Mouse (Mus musculus): Measurements from ENCODE around the gene Zmynd10. TPM values are rescaled to one million over a fixed set of nuclear protein-coding genes. Genes with fewer than 3 reads are reported as not detected.

Gene Zmynd10
- polyA plus RNA-seq, 2 experiments: 0.19 to 0.28 TPM

DNA sequence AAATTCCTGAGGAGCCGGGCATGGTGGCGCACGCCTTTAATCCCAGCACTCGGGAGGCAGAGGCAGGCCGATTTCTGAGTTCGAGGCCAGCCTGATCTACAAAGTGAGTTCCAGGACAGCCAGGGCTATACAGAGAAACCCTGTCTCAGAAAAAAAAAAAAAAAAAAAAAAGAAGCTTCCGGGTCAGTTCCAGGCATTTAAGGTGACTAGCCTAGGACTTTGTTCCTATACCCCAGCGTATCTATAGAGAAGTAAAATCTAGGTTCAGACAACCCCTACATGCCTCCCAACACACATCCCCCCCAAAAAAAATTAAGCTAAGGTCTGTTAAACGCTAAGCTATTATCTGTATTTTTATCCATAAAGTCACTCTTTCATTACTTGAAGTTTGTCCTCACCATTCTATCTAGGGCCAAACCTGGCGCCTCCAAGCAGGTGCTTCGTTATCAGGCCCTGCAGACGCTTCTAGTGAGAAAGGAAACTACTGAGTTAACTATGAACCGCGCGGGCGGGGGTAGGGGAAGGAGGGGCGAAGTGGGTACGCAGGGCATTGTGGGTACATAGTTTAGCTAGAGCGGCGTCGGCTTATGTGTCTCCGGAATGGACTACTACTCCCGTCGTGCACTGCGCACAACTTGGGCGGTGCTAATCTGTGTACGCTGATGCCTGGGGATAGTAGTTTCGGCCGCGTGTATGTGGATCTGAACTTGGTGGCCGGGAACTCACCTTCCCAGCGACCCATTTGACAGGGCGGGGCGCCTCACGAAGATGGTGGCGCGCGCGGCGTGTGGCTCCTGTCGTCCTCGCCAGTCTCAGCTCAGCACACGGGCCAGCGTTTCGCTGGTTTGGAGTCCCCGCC is 40.1 kb downstream of the Zmynd10 start, which contains the start of gene Ifrd2:
TSS of gene Ifrd2 (plus strand) at position 669 of the 859 bp plus-strand sequence.
- peaks cover 36% of the 10 kb centered on the region for H3K36me3 ChIP-seq (replicated peaks; ENCODE audit: control insufficient read depth, insufficient read depth, low read depth)
- H3K4me3 ChIP-seq (ENCODE audit: insufficient read depth in 1 of 2, low read depth in 2 of 2, low read length in 2 of 2): peak within 1 kb of the TSS; percentile 83 to 98
- peak; percentile 90 for ATAC-seq (ENCODE audit: insufficient read depth)
- peak within 1 kb of the TSS; percentile 99 for H3K27ac ChIP-seq
- H3K9ac ChIP-seq (replicated peaks): peak within 1 kb of the TSS; percentile 91
- TF ChIP-seq CTCF (IDR thresholded peaks at IDR 0.05; ENCODE audit: low read depth) (no peak), EP300 (IDR thresholded peaks at IDR 0.05; ENCODE audit: low read depth) (peak; percentile 95)
- no peaks in the 10 kb centered on the region for H3K27me3 ChIP-seq (ENCODE audit: control insufficient read depth, insufficient read depth, low read length)
- H3K9me3 ChIP-seq (ENCODE audit: control insufficient read depth, low read length): no peaks in the 10 kb centered on the region
- peak within 1 kb of the TSS; percentile 97 for H3K4me2 ChIP-seq (ENCODE audit: low read depth)
- peak; percentile 99 to 100 (median 100) for DNase-seq (ENCODE audit: low read depth in 3 of 3, low spot score in 3 of 3)
- peaks cover 27 to 33% of the 10 kb centered on the region in 2 experiments for H3K4me1 ChIP-seq (replicated peaks; ENCODE audit: control insufficient read depth in 2 of 2, insufficient read depth in 2 of 2, low read length in 1 of 2)
- 6% methylated on average over 46 of the region's 46 CpGs for WGBS (ENCODE audit: insufficient replicate concordance)

DNA sequence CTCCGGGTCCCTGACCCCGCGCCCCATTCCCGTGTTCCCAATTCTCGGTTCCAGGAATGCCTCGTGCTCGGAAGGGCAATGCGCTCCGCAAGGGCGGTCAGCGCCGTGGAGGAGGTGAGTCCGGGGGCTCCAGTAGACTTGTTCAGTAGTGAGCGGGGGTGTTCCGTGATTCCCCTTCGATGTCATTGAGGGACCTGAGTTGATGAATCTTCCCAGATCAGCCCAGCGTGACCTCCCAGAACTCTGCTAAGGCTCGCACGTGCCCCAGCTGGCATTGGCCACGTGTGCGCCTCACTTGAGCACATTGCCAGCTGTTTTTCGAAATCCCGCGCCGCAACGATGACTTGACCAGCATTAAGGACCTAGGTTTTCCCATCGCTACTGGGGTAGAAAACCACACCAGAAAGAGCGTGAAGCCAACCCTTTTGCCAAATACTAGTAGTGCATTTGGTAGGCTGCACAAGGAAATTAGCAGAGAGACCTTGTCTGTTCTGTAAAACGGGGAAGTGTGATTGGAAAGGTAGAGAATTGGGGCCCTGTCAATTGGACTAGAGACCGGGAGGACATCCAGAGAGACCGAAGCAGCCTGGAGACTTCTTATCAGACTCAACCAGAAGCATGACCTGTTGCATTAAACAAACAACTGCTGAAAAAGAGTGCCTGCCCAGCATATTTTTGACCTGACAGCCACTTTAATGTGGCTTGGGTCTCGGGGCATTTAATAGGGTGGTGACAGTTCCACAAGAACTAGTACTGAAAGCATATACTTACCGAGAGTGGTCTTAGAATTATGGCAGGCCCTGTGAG is 40.9 kb downstream of the Zmynd10 start:
- under 1% methylated on average over 33 of the region's 33 CpGs for WGBS (ENCODE audit: insufficient replicate concordance)
- ATAC-seq (ENCODE audit: insufficient read depth): peak; percentile 21
- H3K4me1 ChIP-seq (replicated peaks; ENCODE audit: control insufficient read depth in 2 of 2, insufficient read depth in 2 of 2, low read length in 1 of 2): peaks cover 24 to 28% of the 10 kb centered on the region in 2 experiments
- peak overlapping the region; percentile 97 for H3K4me2 ChIP-seq (ENCODE audit: low read depth)
- peak; percentile 73 to 79 (median 77) for DNase-seq (ENCODE audit: low read depth in 3 of 3, low spot score in 3 of 3)
- peak overlapping the region; percentile 97 for H3K27ac ChIP-seq
- no peaks in the 10 kb centered on the region for H3K9me3 ChIP-seq (ENCODE audit: control insufficient read depth, low read length)
- peak; percentile 72 for TF ChIP-seq EP300 (IDR thresholded peaks at IDR 0.05; ENCODE audit: low read depth)
- TF ChIP-seq CTCF (IDR thresholded peaks at IDR 0.05; ENCODE audit: low read depth): no peak
- peaks cover 44% of the 10 kb centered on the region for H3K36me3 ChIP-seq (replicated peaks; ENCODE audit: control insufficient read depth, insufficient read depth, low read depth)
- peak overlapping the region; percentile 90 for H3K9ac ChIP-seq (replicated peaks)
- H3K4me3 ChIP-seq (ENCODE audit: insufficient read depth in 1 of 2, low read depth in 2 of 2, low read length in 2 of 2): peak overlapping the region; percentile 83 to 98
- H3K27me3 ChIP-seq (ENCODE audit: control insufficient read depth, insufficient read depth, low read length): no peaks in the 10 kb centered on the region

DNA sequence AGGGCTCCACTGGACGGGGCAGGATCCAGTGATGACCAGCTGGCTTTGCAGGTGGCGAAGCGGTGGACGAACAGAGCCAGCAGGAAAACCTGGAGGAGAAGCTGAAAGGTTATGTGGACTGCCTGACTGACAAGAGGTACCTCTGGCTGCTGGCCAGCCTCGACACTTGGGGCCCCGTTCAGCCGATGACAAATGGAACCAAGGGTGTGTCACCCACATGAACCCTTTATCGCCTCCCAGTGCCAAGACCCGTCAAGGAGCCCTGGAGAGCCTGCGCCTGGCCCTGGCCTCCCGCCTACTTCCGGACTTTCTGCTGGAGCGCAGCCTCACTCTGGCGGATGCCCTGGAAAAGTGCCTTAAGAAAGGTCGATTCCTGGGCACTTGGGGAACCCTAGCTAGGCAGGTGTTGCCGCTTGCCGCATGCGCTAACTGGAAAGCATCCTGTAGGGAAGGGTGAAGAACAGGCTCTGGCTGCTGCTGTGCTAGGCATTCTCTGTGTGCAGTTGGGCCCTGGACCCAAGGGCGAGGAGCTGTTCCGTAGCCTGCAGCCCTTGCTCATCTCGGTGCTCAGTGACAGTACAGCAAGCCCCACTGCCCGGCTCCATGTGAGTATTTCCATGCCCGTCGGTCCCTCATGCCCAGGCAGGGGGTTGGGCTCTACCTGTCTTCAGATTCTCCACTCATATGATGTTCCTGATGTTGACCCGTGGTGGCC is 43.1 kb downstream of the Zmynd10 start:
- H3K4me1 ChIP-seq (replicated peaks; ENCODE audit: control insufficient read depth in 2 of 2, insufficient read depth in 2 of 2, low read length in 1 of 2): peaks cover 24 to 28% of the 10 kb centered on the region in 2 experiments
- no peaks in the 10 kb centered on the region for H3K9me3 ChIP-seq (ENCODE audit: control insufficient read depth, low read length)
- DNase-seq (ENCODE audit: low read depth in 3 of 3, low spot score in 3 of 3) (peak in 2 of 3 experiments; percentile 63 to 68), ATAC-seq (ENCODE audit: insufficient read depth) (peak; percentile 6; the same call in 1 of the 2 replicates)
- peak overlapping the region; percentile 97 for H3K27ac ChIP-seq
- peaks cover 62% of the 10 kb centered on the region for H3K36me3 ChIP-seq (replicated peaks; ENCODE audit: control insufficient read depth, insufficient read depth, low read depth)
- H3K4me2 ChIP-seq (ENCODE audit: low read depth): peak overlapping the region; percentile 97
- peak overlapping the region; percentile 83 to 98 for H3K4me3 ChIP-seq (ENCODE audit: insufficient read depth in 1 of 2, low read depth in 2 of 2, low read length in 2 of 2)
- no peaks in the 10 kb centered on the region for H3K27me3 ChIP-seq (ENCODE audit: control insufficient read depth, insufficient read depth, low read length)
- TF ChIP-seq CTCF (IDR thresholded peaks at IDR 0.05; ENCODE audit: low read depth): peak; percentile 63
- no peak for TF ChIP-seq EP300 (IDR thresholded peaks at IDR 0.05; ENCODE audit: low read depth)
- peak overlapping the region; percentile 90 for H3K9ac ChIP-seq (replicated peaks)
- 59% methylated on average over 25 of the region's 25 CpGs for WGBS (ENCODE audit: insufficient replicate concordance)

DNA sequence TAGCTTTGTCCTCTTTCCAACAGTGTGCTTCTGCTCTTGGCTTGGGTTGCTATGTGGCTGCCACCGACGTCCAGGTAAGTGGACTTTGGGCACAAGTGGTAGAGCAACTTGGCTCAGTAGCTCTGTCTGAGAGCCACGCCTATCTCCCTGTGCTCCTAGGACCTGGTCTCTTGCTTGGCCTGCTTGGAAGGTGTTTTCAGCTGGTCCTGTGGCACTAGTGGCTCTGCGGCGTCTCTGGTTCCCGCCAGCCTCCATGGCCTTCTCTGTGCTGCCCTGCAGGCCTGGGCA is 43.6 kb downstream of the Zmynd10 start:
- peak overlapping the region; percentile 90; the same call in 1 of the 2 replicates for H3K9ac ChIP-seq (replicated peaks)
- ATAC-seq (ENCODE audit: insufficient read depth) (no peak), DNase-seq (ENCODE audit: low read depth in 3 of 3, low spot score in 3 of 3) (no peak)
- TF ChIP-seq EP300 (IDR thresholded peaks at IDR 0.05; ENCODE audit: low read depth) (no peak), CTCF (IDR thresholded peaks at IDR 0.05; ENCODE audit: low read depth) (no peak)
- H3K36me3 ChIP-seq (replicated peaks; ENCODE audit: control insufficient read depth, insufficient read depth, low read depth): peaks cover 62% of the 10 kb centered on the region
- peak overlapping the region; percentile 97 for H3K4me2 ChIP-seq (ENCODE audit: low read depth)
- H3K4me1 ChIP-seq (replicated peaks; ENCODE audit: control insufficient read depth in 2 of 2, insufficient read depth in 2 of 2, low read length in 1 of 2): peaks cover 24 to 28% of the 10 kb centered on the region in 2 experiments
- WGBS (ENCODE audit: insufficient replicate concordance): 88% methylated on average over 6 of the region's 6 CpGs
- H3K27me3 ChIP-seq (ENCODE audit: control insufficient read depth, insufficient read depth, low read length): no peaks in the 10 kb centered on the region
- H3K4me3 ChIP-seq (ENCODE audit: insufficient read depth in 1 of 2, low read depth in 2 of 2, low read length in 2 of 2): peak overlapping the region; percentile 83 to 98; a peak in 3 of 4 replicates
- peak overlapping the region; percentile 97 for H3K27ac ChIP-seq
- no peaks in the 10 kb centered on the region for H3K9me3 ChIP-seq (ENCODE audit: control insufficient read depth, low read length)

Measured in liver, embryonic 14.5 days (tissue).